Mouse (Mus musculus) stomach, postnatal 0 days (tissue): Measurements from ENCODE around the gene Sox15.
"Not testable (repeated sequence)": the region's sequence is repeated elsewhere in the genome, so short reads cannot be mapped to it uniquely, and the experiment has no call there.

ENCODE experiments used
- CTCF ChIP-seq: IDR thresholded peaks from 2 replicates; pipeline ENCODE4 v1.5.1; 2016; ENCODE audit warnings: antibody characterized with exemption, low read depth, mild to moderate bottlenecking, moderate library complexity
- EP300 ChIP-seq: optimal IDR thresholded peaks from 2 replicates; pipeline ENCODE3; 2016; ENCODE audit warnings: antibody characterized with exemption

DNA sequence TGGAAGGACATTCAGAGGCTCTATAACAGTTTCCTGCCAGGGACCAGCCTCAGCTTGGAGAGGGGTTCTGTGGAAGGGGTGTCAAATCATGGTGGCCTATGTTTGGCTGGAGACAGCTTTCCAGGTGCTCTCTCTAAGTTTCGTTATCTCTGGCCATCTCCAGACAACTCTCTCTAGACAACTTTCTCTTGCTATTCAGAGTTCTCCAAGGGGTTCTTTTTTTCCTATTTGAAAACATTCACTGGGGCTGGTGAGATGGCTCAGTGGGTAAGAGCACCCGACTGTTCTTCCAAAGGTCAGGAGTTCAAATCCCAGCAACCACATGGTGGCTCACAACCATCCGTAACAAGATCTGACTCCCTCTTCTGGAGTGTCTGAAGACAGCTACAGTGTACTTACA, 48.3 kb downstream of the Sox15 start:
- not testable (repeated sequence) for TF ChIP-seq CTCF, EP300
